Mouse (Mus musculus) liver, postnatal 0 days (tissue): ENCODE measurements at regions not wholly inside any gene's neighbourhood (a gene's known extent, or its start where the extent isn't known, plus 50 kb on each side); places are given as distances from the start of the nearest gene placed in this dataset.

Source experiments
- ATAC-seq: fragments of 200-750 bp; cut with Nextera tagmentation; 2 replicates; pipeline ENCODE4 v1.8.0; 2017; ENCODE audit warnings: mild to moderate bottlenecking, moderate library complexity
- DNase-seq: peaks from one replicate; pipeline ENCODE4 v3.0.0-alpha.2; 2016
- H3K27ac ChIP-seq: fragments of 300-500 bp; sonication (generic); 2 replicates; pipeline ENCODE4 v1.5.1; 2014; ENCODE audit warnings: antibody characterized with exemption, moderate library complexity, mild to moderate bottlenecking, low read depth
- H3K27me3 ChIP-seq: fragments of 300-500 bp; sonication (generic); 2 replicates; pipeline ENCODE4 v1.6.1; 2014; ENCODE audit warnings: low read length, control low read depth, mixed read lengths; ENCODE audit not compliant: insufficient read depth
- H3K36me3 ChIP-seq: fragments of 300-500 bp; sonication (generic); replicated peaks from 2 replicates; pipeline ENCODE4 v1.6.1; 2014; ENCODE audit warnings: mild to moderate bottlenecking, control low read depth, low read length, moderate library complexity, mixed read lengths; ENCODE audit not compliant: insufficient read depth
- H3K4me1 ChIP-seq: fragments of 300-500 bp; sonication (generic); 2 replicates; pipeline ENCODE4 v1.6.1; 2014; ENCODE audit warnings: antibody characterized with exemption, mild to moderate bottlenecking, control low read depth; ENCODE audit not compliant: insufficient read depth
- H3K4me2 ChIP-seq: fragments of 300-500 bp; sonication (generic); 2 replicates; pipeline ENCODE4 v1.6.1; 2014; ENCODE audit warnings: low read depth, mild to moderate bottlenecking, low read length, moderate library complexity, mixed read lengths
- H3K4me3 ChIP-seq: fragments of 300-500 bp; sonication (generic); 2 replicates; pipeline ENCODE4 v1.5.1; 2014; ENCODE audit warnings: low read depth, low read length
- H3K9ac ChIP-seq: fragments of 300-500 bp; sonication (generic); replicated peaks from 2 replicates; pipeline ENCODE4 v1.6.1; 2014; ENCODE audit warnings: mild to moderate bottlenecking, moderate library complexity
- H3K9me3 ChIP-seq: fragments of 300-500 bp; sonication (generic); 2 replicates; pipeline ENCODE4 v1.6.1; 2016; ENCODE audit warnings: mild to moderate bottlenecking, control low read depth, low read length, mixed read lengths
- CTCF ChIP-seq: sonication (generic); IDR thresholded peaks from 2 replicates; pipeline ENCODE4 v1.5.1; 2016; ENCODE audit warnings: antibody characterized with exemption, low read depth
- EP300 ChIP-seq: IDR thresholded peaks from 2 replicates; pipeline ENCODE4 v1.6.1; 2016; ENCODE audit warnings: antibody characterized with exemption, low read depth, mild to moderate bottlenecking
- WGBS: fragments of 180-500 bp; shearing (Covaris S2); extraction: QIAGEN DNeasy Blood & Tissue Kit; methylation state at CpG from one replicate; pipeline ENCODE4 v1.1.7; 2014; ENCODE audit not compliant: insufficient replicate concordance; 5-methylcytosine and 5-hydroxymethylcytosine counted together

- 18% methylated on average over 8 of the region's 8 CpGs for WGBS
- Histone ChIP-seq H3K4me1 (no peaks in the 10 kb centered on the region), H3K27ac (no peak overlapping the region), H3K9ac (no peak overlapping the region), H3K4me2 (no peak overlapping the region), H3K36me3 (no peaks in the 10 kb centered on the region), H3K9me3 (no peaks in the 10 kb centered on the region), H3K27me3 (peaks cover 3% of the 10 kb centered on the region; the same call in 1 of the 2 replicates), H3K4me3 (no peak overlapping the region)
- TF ChIP-seq CTCF (peak; percentile 97), EP300 (no peak)
- ATAC-seq, result peak; percentile 35; the same call in 1 of the 2 replicates
- peak; percentile 55 for DNase-seq
Observed at GRCm38 (mm10) chr1:184266051-184266450, 231.9 kb upstream of the 1700056E22Rik start.

GRCm38 (mm10) chr1:184262975-184263374 lies 228.9 kb upstream of the 1700056E22Rik start:
- Histone ChIP-seq H3K9ac (no peak overlapping the region), H3K36me3 (no peaks in the 10 kb centered on the region), H3K9me3 (no peaks in the 10 kb centered on the region), H3K4me1 (no peaks in the 10 kb centered on the region), H3K27me3 (peaks cover 3% of the 10 kb centered on the region; the same call in 1 of the 2 replicates), H3K4me2 (no peak overlapping the region), H3K27ac (no peak overlapping the region), H3K4me3 (no peak overlapping the region)
- DNase-seq, result peak; percentile 27
- ATAC-seq, result no peak
- WGBS, result 47% methylated on average over 2 of the region's 2 CpGs
- TF ChIP-seq EP300, result no peak
- TF ChIP-seq CTCF, result peak; percentile 63

- Histone ChIP-seq H3K36me3 (no peaks in the 10 kb centered on the region), H3K4me1 (no peaks in the 10 kb centered on the region), H3K27ac (no peak overlapping the region), H3K27me3 (peaks cover 2% of the 10 kb centered on the region; the same call in 1 of the 2 replicates), H3K4me2 (no peak overlapping the region), H3K9me3 (no peaks in the 10 kb centered on the region), H3K9ac (no peak overlapping the region), H3K4me3 (no peak overlapping the region)
- 78% methylated on average over 6 of the region's 6 CpGs for WGBS
- ATAC-seq, result no peak
- TF ChIP-seq CTCF, result no peak
- no peak for TF ChIP-seq EP300
- DNase-seq, result no peak
Observed at GRCm38 (mm10) chr1:184261385-184261727, 227.3 kb upstream of the 1700056E22Rik start.

- TF ChIP-seq EP300, result no peak
- TF ChIP-seq CTCF, result no peak
- H3K4me1 ChIP-seq, result no peaks in the 10 kb centered on the region
- H3K4me3 ChIP-seq, result no peak overlapping the region
- no peak overlapping the region for H3K4me2 ChIP-seq
- WGBS, result 73% methylated on average over 6 of the region's 6 CpGs
- no peak for DNase-seq
- H3K9me3 ChIP-seq, result no peaks in the 10 kb centered on the region
- ATAC-seq, result no peak
- H3K27ac ChIP-seq, result no peak overlapping the region
- no peaks in the 10 kb centered on the region for H3K27me3 ChIP-seq
- no peak overlapping the region for H3K9ac ChIP-seq
- no peaks in the 10 kb centered on the region for H3K36me3 ChIP-seq
Observed at GRCm38 (mm10) chr1:184260722-184261384, 226.8 kb upstream of the 1700056E22Rik start.

GRCm38 (mm10) chr1:184259853-184260252 lies 225.8 kb upstream of the 1700056E22Rik start:
- no peak for ATAC-seq

GRCm38 (mm10) chr1:184257356-184257755 lies 223.3 kb upstream of the 1700056E22Rik start:
- Histone ChIP-seq H3K27me3 (no peaks in the 10 kb centered on the region), H3K9ac (no peak overlapping the region), H3K36me3 (no peaks in the 10 kb centered on the region), H3K4me1 (no peaks in the 10 kb centered on the region), H3K9me3 (no peaks in the 10 kb centered on the region), H3K27ac (no peak overlapping the region), H3K4me2 (no peak overlapping the region), H3K4me3 (no peak overlapping the region)
- TF ChIP-seq EP300, result no peak
- TF ChIP-seq CTCF, result peak; percentile 11; the same call in 1 of the 2 replicates
- 76% methylated on average over 6 of the region's 6 CpGs for WGBS
- no peak for ATAC-seq
- no peak for DNase-seq

More at GRCm38 (mm10) chr1:184259853-184260252, 225.8 kb upstream of the 1700056E22Rik start:
- no peak overlapping the region for H3K9ac ChIP-seq
- H3K27me3 ChIP-seq, result no peaks in the 10 kb centered on the region
- no peak for DNase-seq
- WGBS, result 69% methylated on average over 9 of the region's 9 CpGs
- no peak overlapping the region for H3K27ac ChIP-seq
- H3K9me3 ChIP-seq, result no peaks in the 10 kb centered on the region
- H3K36me3 ChIP-seq, result no peaks in the 10 kb centered on the region
- no peak overlapping the region for H3K4me3 ChIP-seq
- no peak overlapping the region for H3K4me2 ChIP-seq
- TF ChIP-seq CTCF (no peak), EP300 (no peak)
- no peaks in the 10 kb centered on the region for H3K4me1 ChIP-seq

DNA sequence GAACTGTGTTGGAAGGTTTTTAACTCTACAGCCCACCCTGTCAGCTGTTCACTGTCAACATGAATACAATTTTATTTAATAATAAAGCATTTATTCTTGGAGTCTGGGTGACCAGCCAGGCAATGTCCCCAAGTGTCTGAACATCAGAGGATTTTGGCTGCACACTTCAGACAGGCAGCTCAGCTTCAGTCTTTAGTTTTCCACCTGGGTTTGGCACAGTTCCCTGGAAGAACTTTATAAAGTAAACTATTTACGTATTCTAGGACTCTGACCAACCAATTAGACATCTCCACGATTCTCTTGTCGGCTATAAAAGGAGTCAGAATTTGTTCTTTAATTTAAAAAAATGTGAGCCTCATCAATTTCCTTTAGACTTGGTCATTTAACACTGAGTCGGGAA lies 220.8 kb upstream of the 1700056E22Rik start:
- no peak overlapping the region for H3K27ac ChIP-seq

More for the DNA sequence above, 220.8 kb upstream of the 1700056E22Rik start:
- H3K9ac ChIP-seq, result no peak overlapping the region
- H3K4me2 ChIP-seq, result no peak overlapping the region
- no peaks in the 10 kb centered on the region for H3K9me3 ChIP-seq
- H3K4me1 ChIP-seq, result no peaks in the 10 kb centered on the region
- no peaks in the 10 kb centered on the region for H3K27me3 ChIP-seq
- WGBS, result 67% methylated on average over 4 of the region's 4 CpGs
- DNase-seq, result no peak
- TF ChIP-seq CTCF (no peak), EP300 (no peak)
- no peaks in the 10 kb centered on the region for H3K36me3 ChIP-seq
- no peak overlapping the region for H3K4me3 ChIP-seq
- no peak for ATAC-seq
